9 mouse cellular contexts compared by ENCODE assay signal in genomic region chr13:54757093-54757830, GRCm38 (mm10). TPM values are rescaled to one million over a fixed set of nuclear protein-coding genes. Genes with fewer than 3 reads are reported as not detected.
DNase-seq lines count a peak whose midpoint lies in the region; ATAC-seq and TF ChIP-seq lines count a peak whose summit lies in the region.
"Had no signal": no experiment of that assay in that cellular context is flagged by ENCODE, and none has a peak within 500 bp of the region (broad histone marks: within the 10 kb centered on the region; RNA-seq: fewer than 3 reads in every experiment).

No protein-coding gene starts in this region.

- TF ChIP-seq POLR2A in cortical plate, adult 2 months (IDR thresholded peaks at IDR 0.05; ENCODE audit: extremely low read depth, insufficient read depth, low read length) = no peak

- TF ChIP-seq CTCF in cortical plate, adult 2 months (IDR thresholded peaks at IDR 0.05; ENCODE audit: extremely low read depth, insufficient read depth, low read length) = no peak

- no peak overlapping the region for H3K27ac ChIP-seq in lung, embryonic 15.5 days
- peak overlapping the region; percentile 85 for H3K27ac ChIP-seq in cortical plate, adult 2 months (ENCODE audit: insufficient read depth, low read length)
- no peak overlapping the region for H3K27ac ChIP-seq in intestine, embryonic 15.5 days

- H3K4me3 ChIP-seq in lung, embryonic 15.5 days = peak overlapping the region; percentile 33
- H3K4me3 ChIP-seq in cortical plate, adult 2 months (ENCODE audit: insufficient read depth, low read length) = peak overlapping the region; percentile 13
- H3K4me3 ChIP-seq in intestine, embryonic 15.5 days (replicated peaks) = peak overlapping the region; percentile 31; the same call in 1 of the 2 replicates

- ATAC-seq in lung, embryonic 15.5 days (ENCODE audit: borderline replicate concordance, extremely low read depth, low FRiP score, low TSS enrichment) = no peak
- no peak for ATAC-seq in intestine, embryonic 15.5 days

- H3K9me3 ChIP-seq in lung, embryonic 15.5 days = no peaks in the 10 kb centered on the region
- H3K9me3 ChIP-seq in intestine, embryonic 15.5 days = no peaks in the 10 kb centered on the region

- peaks cover 49% of the 10 kb centered on the region for H3K27me3 ChIP-seq in lung, embryonic 15.5 days
- peaks cover 21% of the 10 kb centered on the region for H3K27me3 ChIP-seq in intestine, embryonic 15.5 days (replicated peaks)

- no peaks in the 10 kb centered on the region for H3K36me3 ChIP-seq in lung, embryonic 15.5 days
- no peaks in the 10 kb centered on the region for H3K36me3 ChIP-seq in intestine, embryonic 15.5 days

- WGBS in lung, embryonic 15.5 days = 39% methylated on average over 10 of the region's 10 CpGs
- WGBS in intestine, embryonic 15.5 days = 51% methylated on average over 10 of the region's 10 CpGs

- no peak for DNase-seq in lung, adult 18-20 months
- peak; percentile 33 for DNase-seq in right cerebral cortex, postnatal 25 days
- DNase-seq in B cell, adult 2 months = no peak
- no peak for DNase-seq in ovary, adult 18-20 months (ENCODE audit: low spot score)
- no peak for DNase-seq in retina, embryonic 14.5 days (ENCODE audit: low spot score)

- H3K4me1 ChIP-seq in lung, embryonic 15.5 days = peaks cover 13% of the 10 kb centered on the region
- H3K4me1 ChIP-seq in cortical plate, adult 2 months (ENCODE audit: control insufficient read depth, insufficient read depth, low read length) = peaks cover 29% of the 10 kb centered on the region
- no peaks in the 10 kb centered on the region for H3K4me1 ChIP-seq in intestine, embryonic 15.5 days (replicated peaks)

- peak overlapping the region; percentile 65 for H3K4me2 ChIP-seq in lung, embryonic 15.5 days
- H3K4me2 ChIP-seq in intestine, embryonic 15.5 days (replicated peaks) = peak overlapping the region; percentile 67

- no peak overlapping the region for H3K9ac ChIP-seq in lung, embryonic 15.5 days
- no peak overlapping the region for H3K9ac ChIP-seq in intestine, embryonic 15.5 days

RNA-seq across cellular contexts. Expression of gene Gprin1, which starts 7.6 kb away (rescaled TPM):
- polyA plus RNA-seq in lung, embryonic 15.5 days (2015; fragmentation: Nextera tagmentation; extraction: Ambion mirVana) = 0.24 and 0.42 TPM in 2 replicates
- 57.2 and 62.1 TPM in 2 replicates for polyA plus RNA-seq in cortical plate, adult 2 months (2012; rRNA removed)
- polyA plus RNA-seq in intestine, embryonic 15.5 days (2015; fragmentation: Nextera tagmentation; extraction: Ambion mirVana) = 0.53 and 0.82 TPM in 2 replicates

RNA-seq across cellular contexts. Expression of gene Sncb, which starts 9.1 kb away (rescaled TPM):
- polyA plus RNA-seq in lung, embryonic 15.5 days (2015; fragmentation: Nextera tagmentation; extraction: Ambion mirVana) = 0.21 TPM in 1 of 2 replicates, not detected in the other
- polyA plus RNA-seq in cortical plate, adult 2 months (2012; rRNA removed) = 734 and 773 TPM in 2 replicates
- polyA plus RNA-seq in intestine, embryonic 15.5 days (2015; fragmentation: Nextera tagmentation; extraction: Ambion mirVana) = 0.24 and 0.42 TPM in 2 replicates
- polyA plus RNA-seq: gonadal fat pad, adult 2 months had no signal

RNA-seq across cellular contexts. Expression of gene Eif4e1b, which starts 26.5 kb away (rescaled TPM):
- polyA plus RNA-seq in lung, embryonic 15.5 days (2015; fragmentation: Nextera tagmentation; extraction: Ambion mirVana) = not detected in 2 replicates
- polyA plus RNA-seq in cortical plate, adult 2 months (2012; rRNA removed) = not detected in 2 replicates
- not detected in 2 replicates for polyA plus RNA-seq in intestine, embryonic 15.5 days (2015; fragmentation: Nextera tagmentation; extraction: Ambion mirVana)
- polyA plus RNA-seq: gonadal fat pad, adult 2 months had no signal

RNA-seq across cellular contexts. Expression of gene Tspan17, which starts 31.9 kb away (rescaled TPM):
- polyA plus RNA-seq in lung, embryonic 15.5 days (2015; fragmentation: Nextera tagmentation; extraction: Ambion mirVana) = 17.0 and 18.1 TPM in 2 replicates
- polyA plus RNA-seq in cortical plate, adult 2 months (2012; rRNA removed) = 75.7 and 78.9 TPM in 2 replicates
- 13.9 TPM in 2 replicates for polyA plus RNA-seq in intestine, embryonic 15.5 days (2015; fragmentation: Nextera tagmentation; extraction: Ambion mirVana)

RNA-seq across cellular contexts. Expression of gene Cdhr2, which starts 56.0 kb away (rescaled TPM):
- 0.10 and 0.13 TPM in 2 replicates for polyA plus RNA-seq in lung, embryonic 15.5 days (2015; fragmentation: Nextera tagmentation; extraction: Ambion mirVana)
- polyA plus RNA-seq in cortical plate, adult 2 months (2012; rRNA removed) = 0.25 and 0.29 TPM in 2 replicates
- polyA plus RNA-seq in intestine, embryonic 15.5 days (2015; fragmentation: Nextera tagmentation; extraction: Ambion mirVana) = 32.2 and 37.2 TPM in 2 replicates

Comparison
In these comparisons a context has a peak if more than half of its experiments do, and no peak if none do; other contexts are left out.
1. RNA of gene Gprin1, which starts 7.6 kb away (polyA plus RNA-seq): 57.2 to 62.1 TPM in cortical plate, adult 2 months; 0.53 to 0.82 TPM in intestine, embryonic 15.5 days and 0.24 to 0.42 TPM in lung, embryonic 15.5 days; every median in the first group is over 10 times any median in the second.
2. RNA of gene Sncb, which starts 9.1 kb away (polyA plus RNA-seq): 734 to 773 TPM in cortical plate, adult 2 months; 0.24 to 0.42 TPM in intestine, embryonic 15.5 days and 0.21 TPM in lung, embryonic 15.5 days; every median in the first group is over 100 times any median in the second.
3. Peak in every context shown above with its lines, with median percentiles within 50 percentile points of each other: H3K4me3 ChIP-seq.